Mouse (Mus musculus) midbrain, embryonic 13.5 days (tissue): ENCODE data around the gene Bhlha9. TPM values are rescaled to one million over a fixed set of nuclear protein-coding genes. Genes with fewer than 3 reads are reported as not detected.

Source experiments
- ATAC-seq: fragments of 200-750 bp; cut with Nextera tagmentation; 2 replicates; pipeline ENCODE4 v1.8.0; 2017; ENCODE audit warnings: mild to moderate bottlenecking, moderate TSS enrichment, moderate library complexity
- H3K27ac ChIP-seq: fragments of 300-500 bp; sonication (generic); 2 replicates; pipeline ENCODE4 v1.5.1; 2015; ENCODE audit warnings: inconsistent platforms, mild to moderate bottlenecking, moderate library complexity
- H3K27me3 ChIP-seq: fragments of 300-500 bp; sonication (generic); 2 replicates; pipeline ENCODE4 v1.6.1; 2015; ENCODE audit warnings: mild to moderate bottlenecking, inconsistent platforms
- H3K36me3 ChIP-seq: fragments of 300-500 bp; sonication (generic); 2 replicates; pipeline ENCODE4 v1.6.1; 2015; ENCODE audit warnings: mild to moderate bottlenecking, inconsistent platforms
- H3K4me1 ChIP-seq: fragments of 300-500 bp; sonication (generic); replicated peaks from 2 replicates; pipeline ENCODE4 v1.6.1; 2015; ENCODE audit warnings: inconsistent platforms
- H3K4me2 ChIP-seq: fragments of 300-500 bp; sonication (generic); replicated peaks from 2 replicates; pipeline ENCODE4 v1.6.1; 2015; ENCODE audit warnings: moderate library complexity, mild to moderate bottlenecking, inconsistent platforms
- H3K4me3 ChIP-seq: fragments of 300-500 bp; sonication (generic); replicated peaks from 2 replicates; pipeline ENCODE4 v1.5.1; 2015; ENCODE audit warnings: mild to moderate bottlenecking, inconsistent platforms
- H3K9ac ChIP-seq: fragments of 300-500 bp; sonication (generic); replicated peaks from 2 replicates; pipeline ENCODE4 v1.6.1; 2015; ENCODE audit warnings: mild to moderate bottlenecking, inconsistent platforms
- H3K9me3 ChIP-seq: fragments of 300-500 bp; sonication (generic); 2 replicates; pipeline ENCODE4 v1.6.1; 2016; ENCODE audit warnings: mild to moderate bottlenecking, inconsistent platforms
- WGBS: fragments of 180-500 bp; shearing (Covaris S2); methylation state at CpG from one replicate; pipeline ENCODE4 v1.1.7; 2015; 5-methylcytosine and 5-hydroxymethylcytosine counted together
- polyA plus RNA-seq: library from polyadenylated mRNA; unstranded; fragments of >200 nt; fragmentation: Nextera tagmentation; extraction: Ambion mirVana; gene quantifications from 2 replicates; pipeline ENCODE4 v1.2.1, GENCODE M21; 2015

The Bhlha9 gene
- polyA plus RNA-seq, 1 experiment from 2014 or later: 0.26 TPM

GRCm38 (mm10) chr11:76709625-76710452 is 37.6 kb downstream of the Bhlha9 start:
- Histone ChIP-seq H3K27ac (no peak overlapping the region), H3K9me3 (peaks cover 3% of the 10 kb centered on the region; the same call in 1 of the 2 replicates), H3K4me1 (peaks cover 6% of the 10 kb centered on the region; the same call in 1 of the 2 replicates), H3K36me3 (no peaks in the 10 kb centered on the region), H3K27me3 (no peaks in the 10 kb centered on the region), H3K9ac (0 out of 2 replicates have a peak overlapping the region, but pooled peaks have one; percentile 32), H3K4me2 (0 out of 2 replicates have a peak overlapping the region, but pooled peaks have one; percentile 19), H3K4me3 (no peak overlapping the region)
- no peak for ATAC-seq
- WGBS: 23% methylated on average over 14 of the region's 17 CpGs

- Histone ChIP-seq H3K4me1 (no peaks in the 10 kb centered on the region), H3K27me3 (no peaks in the 10 kb centered on the region), H3K27ac (no peak overlapping the region), H3K4me3 (no peak overlapping the region), H3K9me3 (no peaks in the 10 kb centered on the region), H3K36me3 (no peaks in the 10 kb centered on the region), H3K4me2 (no peak overlapping the region), H3K9ac (no peak overlapping the region)
- WGBS: 90% methylated on average over 4 of the region's 4 CpGs
- ATAC-seq: no peak
Measured at GRCm38 (mm10) chr11:76717000-76717399, 44.7 kb downstream of the Bhlha9 start.

Other genes with a start within 250 kb of the Bhlha9 start
- gene Abr, start 50.2 kb upstream of the Bhlha9 start, polyA plus RNA-seq: 88.4 and 93.5 TPM in 2 replicates
- gene Trarg1, start 7.3 kb downstream of the Bhlha9 start, polyA plus RNA-seq: 0.08 TPM in 1 of 2 replicates, not detected in the other
- 24.3 and 24.7 TPM in 2 replicates for gene Gosr1, start 91.1 kb downstream of the Bhlha9 start, polyA plus RNA-seq
- gene Cpd, start 174.5 kb downstream of the Bhlha9 start, polyA plus RNA-seq: 5.8 and 6.5 TPM in 2 replicates
- not detected in 2 replicates for gene Tmigd1, start 229.7 kb downstream of the Bhlha9 start, polyA plus RNA-seq